Mouse (Mus musculus) CH12.LX (cell line): ENCODE measurements around the gene Thsd4. TPM values are rescaled to one million over a fixed set of nuclear protein-coding genes. Genes with fewer than 3 reads are reported as not detected.

Source experiments
- DNase-seq: peaks from one replicate; pipeline ENCODE4 v3.0.0-alpha.2; 2013; ENCODE audit errors: extremely low read depth
- H3K27ac ChIP-seq: 2 replicates; pipeline ENCODE4 v1.5.1; 2012; ENCODE audit warnings: low read depth, mild to moderate bottlenecking, control low read depth, moderate library complexity; ENCODE audit not compliant: insufficient read depth
- H3K27me3 ChIP-seq: replicated peaks from 2 replicates; pipeline ENCODE3; 2012; ENCODE audit warnings: inconsistent platforms
- H3K36me3 ChIP-seq, 2 experiments: replicated peaks in 1 of 2; 2 replicates each; pipeline versions ENCODE3 to v1.6.1; 2012; ENCODE audit warnings: inconsistent platforms in 1 of 2, low read length in 1 of 2, mild to moderate bottlenecking in 1 of 2, mixed read lengths in 1 of 2, moderate library complexity in 1 of 2; ENCODE audit not compliant: control insufficient read depth in 1 of 2, insufficient read depth in 1 of 2
- H3K4me1 ChIP-seq, 2 experiments: 2 replicates each; pipeline ENCODE4 v1.6.1; 2012; ENCODE audit warnings: inconsistent platforms in 1 of 2, moderate library complexity in 1 of 2; ENCODE audit not compliant: insufficient read depth in 2 of 2, control insufficient read depth in 1 of 2
- H3K4me2 ChIP-seq: 2 replicates; pipeline ENCODE4 v1.6.1; 2012; ENCODE audit warnings: low read depth, mild to moderate bottlenecking, control low read depth; ENCODE audit not compliant: poor library complexity, insufficient read depth, severe bottlenecking
- H3K4me3 ChIP-seq, 3 experiments: fragments of 150-350 bp in 1 of 3; sonication (generic) in 1 of 3; replicated peaks in 1 of 3; 2 replicates each; pipeline versions ENCODE3 to v1.5.1; 2011 to 2012; ENCODE audit warnings: low read depth in 2 of 3, low read length in 2 of 3, mild to moderate bottlenecking in 2 of 3, moderate library complexity in 2 of 3, control low read depth in 1 of 3, improper control_type of control experiment in 1 of 3, inconsistent platforms in 1 of 3, mixed read lengths in 1 of 3; ENCODE audit not compliant: poor library complexity in 1 of 3
- H3K79me2 ChIP-seq: replicated peaks from 2 replicates; pipeline ENCODE4 v1.6.1; 2012; ENCODE audit warnings: mild to moderate bottlenecking, moderate library complexity; ENCODE audit not compliant: control insufficient read depth, poor library complexity, insufficient read depth, severe bottlenecking; ENCODE audit errors: extremely low read depth
- H3K9ac ChIP-seq: 2 replicates; pipeline ENCODE4 v1.6.1; 2012; ENCODE audit warnings: low read depth, mild to moderate bottlenecking, control low read depth, moderate library complexity; ENCODE audit not compliant: insufficient read depth
- H3K9me3 ChIP-seq: replicated peaks from 2 replicates; pipeline ENCODE3; 2012; ENCODE audit warnings: low read length, inconsistent platforms, mixed read lengths
- BHLHE40 ChIP-seq: IDR thresholded peaks from 2 replicates; pipeline ENCODE4 v1.6.1; 2011; ENCODE audit warnings: mild to moderate bottlenecking, low read depth, low read length, improper control_type of control experiment
- CHD1 ChIP-seq: IDR thresholded peaks from 2 replicates; pipeline ENCODE4 v1.6.1; 2012; ENCODE audit warnings: low read depth, low read length, improper control_type of control experiment, inconsistent platforms
- CHD2 ChIP-seq: IDR thresholded peaks from 2 replicates; pipeline ENCODE4 v1.6.1; 2011; ENCODE audit warnings: low read length, improper control_type of control experiment
- CTCF ChIP-seq, 2 experiments: IDR thresholded peaks in 1 of 2; conservative IDR thresholded peaks in 1 of 2; 2 replicates each; pipeline ENCODE4 v1.5.1; 2011 to 2012; ENCODE audit warnings: low read depth in 2 of 2, low read length in 2 of 2, improper control_type of control experiment in 1 of 2, inconsistent platforms in 1 of 2, mild to moderate bottlenecking in 1 of 2, moderate library complexity in 1 of 2
- E2F4 ChIP-seq: IDR thresholded peaks from 2 replicates; pipeline ENCODE4 v1.6.1; 2011; ENCODE audit warnings: low read depth, low read length, improper control_type of control experiment; ENCODE audit not compliant: insufficient replicate concordance
- ELF1 ChIP-seq: IDR thresholded peaks from 2 replicates; pipeline ENCODE4 v1.6.1; 2014; ENCODE audit warnings: low read depth, mild to moderate bottlenecking, inconsistent platforms, low read length, improper control_type of control experiment
- EP300 ChIP-seq: IDR thresholded peaks from 2 replicates; pipeline ENCODE4 v1.6.1; 2011; ENCODE audit warnings: low read length, improper control_type of control experiment
- GABPA ChIP-seq: IDR thresholded peaks from 2 replicates; pipeline ENCODE4 v1.6.1; 2012; ENCODE audit warnings: low read depth, low read length, improper control_type of control experiment, inconsistent platforms; ENCODE audit not compliant: insufficient replicate concordance
- HCFC1 ChIP-seq: IDR thresholded peaks from 2 replicates; pipeline ENCODE4 v1.6.1; 2012; ENCODE audit warnings: low read depth, mild to moderate bottlenecking, inconsistent platforms, low read length, improper control_type of control experiment
- IRF4 ChIP-seq: IDR thresholded peaks from 2 replicates; pipeline ENCODE4 v1.6.1; 2014; ENCODE audit warnings: low read depth, mild to moderate bottlenecking, inconsistent platforms, low read length, improper control_type of control experiment
- JUN ChIP-seq: IDR thresholded peaks from 2 replicates; pipeline ENCODE4 v1.6.1; 2011; ENCODE audit warnings: low read depth, mild to moderate bottlenecking, low read length, improper control_type of control experiment, moderate library complexity; ENCODE audit not compliant: insufficient read depth
- JUND ChIP-seq: conservative IDR thresholded peaks from 2 replicates; pipeline ENCODE4 v1.6.1; 2011; ENCODE audit warnings: low read depth, low read length, improper control_type of control experiment
- KAT2A ChIP-seq: IDR thresholded peaks from 2 replicates; pipeline ENCODE4 v1.6.1; 2012; ENCODE audit warnings: low read length, improper control_type of control experiment, inconsistent platforms; ENCODE audit not compliant: insufficient replicate concordance
- MAFK ChIP-seq: IDR thresholded peaks from 2 replicates; pipeline ENCODE4 v1.6.1; 2011; ENCODE audit warnings: low read length, improper control_type of control experiment; ENCODE audit not compliant: insufficient replicate concordance
- MAX ChIP-seq: IDR thresholded peaks from 2 replicates; pipeline ENCODE4 v1.6.1; 2011; ENCODE audit warnings: low read length, improper control_type of control experiment
- MEF2A ChIP-seq: IDR thresholded peaks from 2 replicates; pipeline ENCODE4 v1.6.1; 2014; ENCODE audit warnings: low read depth, mild to moderate bottlenecking, inconsistent platforms, low read length, improper control_type of control experiment, borderline replicate concordance
- MXI1 ChIP-seq: IDR thresholded peaks from 2 replicates; pipeline ENCODE4 v1.6.1; 2011; ENCODE audit warnings: mild to moderate bottlenecking, low read depth, low read length, improper control_type of control experiment
- MYC ChIP-seq: IDR thresholded peaks from 2 replicates; pipeline ENCODE4 v1.6.1; 2011; ENCODE audit warnings: low read depth, mild to moderate bottlenecking, improper control_type of control experiment, low read length
- NELFE ChIP-seq: IDR thresholded peaks from 2 replicates; pipeline ENCODE4 v1.6.1; 2011; ENCODE audit warnings: low read depth, low read length, improper control_type of control experiment
- NRF1 ChIP-seq: IDR thresholded peaks from 2 replicates; pipeline ENCODE4 v1.6.1; 2014; ENCODE audit warnings: low read depth, mild to moderate bottlenecking, inconsistent platforms, low read length, improper control_type of control experiment, moderate library complexity
- PAX5 ChIP-seq: IDR thresholded peaks from 2 replicates; pipeline ENCODE4 v1.6.1; 2012; ENCODE audit warnings: low read length, inconsistent platforms, mixed read lengths
- POLR2AphosphoS2 ChIP-seq: IDR thresholded peaks from 2 replicates; pipeline ENCODE4 v1.6.1; 2011; ENCODE audit warnings: low read depth, low read length, improper control_type of control experiment
- RCOR1 ChIP-seq: conservative IDR thresholded peaks from 2 replicates; pipeline ENCODE4 v1.6.1; 2012; ENCODE audit warnings: low read depth, mild to moderate bottlenecking, inconsistent platforms, low read length, improper control_type of control experiment
- SIN3A ChIP-seq: IDR thresholded peaks from 2 replicates; pipeline ENCODE4 v1.6.1; 2012; ENCODE audit warnings: low read length, improper control_type of control experiment, inconsistent platforms
- SMC3 ChIP-seq: IDR thresholded peaks from 2 replicates; pipeline ENCODE4 v1.6.1; 2011; ENCODE audit warnings: low read depth, low read length, improper control_type of control experiment
- TBP ChIP-seq: conservative IDR thresholded peaks from 2 replicates; pipeline ENCODE4 v1.6.1; 2011; ENCODE audit warnings: low read depth, low read length, improper control_type of control experiment
- TCF12 ChIP-seq: IDR thresholded peaks from 2 replicates; pipeline ENCODE4 v1.6.1; 2014; ENCODE audit warnings: low read depth, mild to moderate bottlenecking, inconsistent platforms, low read length, improper control_type of control experiment
- USF1 ChIP-seq: IDR thresholded peaks from 2 replicates; pipeline ENCODE4 v1.6.1; 2014; ENCODE audit warnings: low read depth, mild to moderate bottlenecking, inconsistent platforms, low read length, improper control_type of control experiment
- USF2 ChIP-seq: conservative IDR thresholded peaks from 2 replicates; pipeline ENCODE4 v1.6.1; 2011; ENCODE audit warnings: low read depth, low read length, improper control_type of control experiment
- ZC3H11A ChIP-seq: IDR thresholded peaks from 2 replicates; pipeline ENCODE4 v1.6.1; 2012; ENCODE audit warnings: low read depth, mild to moderate bottlenecking, inconsistent platforms, low read length, improper control_type of control experiment
- ZKSCAN1 ChIP-seq: IDR thresholded peaks from 2 replicates; pipeline ENCODE4 v1.6.1; 2012; ENCODE audit warnings: low read depth, inconsistent platforms, low read length, improper control_type of control experiment, borderline replicate concordance
- ZMIZ1 ChIP-seq: IDR thresholded peaks from 2 replicates; pipeline ENCODE4 v1.6.1; 2012; ENCODE audit warnings: low read depth, mild to moderate bottlenecking, inconsistent platforms, low read length, improper control_type of control experiment
- ZNF384 ChIP-seq: IDR thresholded peaks from 2 replicates; pipeline ENCODE4 v1.6.1; 2012; ENCODE audit warnings: low read depth, low read length, improper control_type of control experiment, inconsistent platforms
- dilution Hi-C: fragments of 300-500 bp; cut with MboI; formaldehyde crosslinking; loops from 2 replicates; pipeline ENCODE4 v1.14.3; 2020; ENCODE audit warnings: low sequenced_read_pairs; ENCODE audit not compliant: extremely low pct_unique_long_range_greater_than_20kb, extremely low pct_ligation_motif_present
- in situ Hi-C: fragments of 300-500 bp; cut with MboI; formaldehyde crosslinking; loops from 3 replicates; pipeline ENCODE4 v1.14.3; 2019; ENCODE audit warnings: low sequenced_read_pairs, low pct_ligation_motif_present, low pct_unique_long_range_greater_than_20kb, mixed read lengths
- polyA plus RNA-seq: library from polyadenylated mRNA; unstranded; fragments of >175 nt; gene quantifications from 2 replicates; pipeline ENCODE4 v1.2.1, GENCODE M21; 2012; ENCODE audit warnings: low read depth; ENCODE audit not compliant: insufficient read length
- total RNA-seq, 2 experiments: library from RNA; depleted of rRNA; stranded (reverse); fragments of 300-350 nt in 1 of 2; fragments of >200 nt in 1 of 2; gene quantifications; 2 replicates each; pipeline ENCODE4 v1.2.3; 2012 to 2014

Thsd4 gene
- total and polyA plus RNA-seq, 3 experiments = not detected

DNA sequence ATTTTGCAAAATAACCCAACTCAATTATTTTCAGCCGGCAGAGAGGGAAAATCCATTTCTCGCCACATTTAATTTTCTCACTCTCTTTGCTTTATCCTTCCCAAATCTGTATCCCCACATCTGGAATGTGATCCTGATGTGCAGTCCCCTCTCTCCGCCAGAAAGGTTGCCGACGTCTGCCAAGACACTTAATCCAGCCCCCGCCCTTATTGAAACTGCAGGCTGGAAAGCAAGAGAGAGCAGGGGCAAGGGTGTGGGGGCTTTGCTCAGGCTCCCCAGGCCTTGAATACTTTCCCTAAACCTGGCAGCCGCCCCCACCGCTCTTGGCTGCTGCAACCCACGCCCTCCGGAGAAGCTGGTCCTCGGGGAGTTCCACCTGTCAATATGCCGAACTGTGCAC, 233.1 kb downstream of the Thsd4 start:
- H3K4me1 ChIP-seq = peaks cover 0 to 35% of the 10 kb centered on the region in 2 experiments; a peak in 2 of 4 replicates
- H3K79me2 ChIP-seq = no peaks in the 10 kb centered on the region
- H3K36me3 ChIP-seq = no peaks in the 10 kb centered on the region
- in situ Hi-C loops (no loop called here), dilution Hi-C loops (no loop called here)
- H3K4me2 ChIP-seq = no peak overlapping the region
- no peaks in the 10 kb centered on the region for H3K27me3 ChIP-seq
- H3K4me3 ChIP-seq = no peak overlapping the region
- H3K9me3 ChIP-seq = peaks cover 2% of the 10 kb centered on the region
- TF ChIP-seq MXI1 (no peak), CHD2 (no peak), CTCF (conservative IDR thresholded peaks at IDR 0.05 in 1 of 2, IDR thresholded peaks at IDR 0.05 in 1 of 2; ENCODE audit: low read depth in 2 of 2, low read length in 2 of 2) (no peak), POLR2AphosphoS2 (no peak), KAT2A (no peak), BHLHE40 (no peak), NRF1 (no peak), ZKSCAN1 (no peak), USF2 (no peak), ZNF384 (no peak), CHD1 (no peak), JUN (no peak), GABPA (no peak), PAX5 (no peak), ZC3H11A (no peak), USF1 (no peak), IRF4 (no peak), SIN3A (no peak), E2F4 (no peak), SMC3 (no peak)
- H3K9ac ChIP-seq = no peak overlapping the region
- no peak for DNase-seq
- no peak overlapping the region for H3K27ac ChIP-seq

DNA sequence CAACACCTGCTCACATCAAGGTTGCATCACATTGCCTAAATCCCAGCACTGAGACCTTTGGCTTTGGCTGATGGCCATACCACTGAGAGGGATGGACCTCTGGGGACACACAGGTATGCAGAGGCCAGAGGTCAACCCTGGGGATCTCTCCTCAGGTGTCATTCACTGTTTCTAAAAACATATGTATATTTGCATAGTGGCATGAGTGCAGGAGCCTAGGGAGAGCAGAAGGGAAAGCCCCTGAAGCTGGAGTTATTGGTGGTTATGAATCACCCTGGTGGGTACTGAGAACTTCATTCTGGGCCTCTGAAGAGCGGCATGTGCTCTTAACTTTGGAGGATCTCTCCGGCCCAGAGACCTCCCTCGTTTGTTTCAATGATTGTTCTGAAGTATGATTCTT, 235.5 kb downstream of the Thsd4 start:
- dilution Hi-C loops = no loop called here
- Histone ChIP-seq H3K36me3 (no peaks in the 10 kb centered on the region), H3K27me3 (no peaks in the 10 kb centered on the region), H3K4me3 (no peak overlapping the region), H3K27ac (no peak overlapping the region), H3K9me3 (peaks cover 2% of the 10 kb centered on the region), H3K4me1 (peaks cover 0 to 37% of the 10 kb centered on the region in 2 experiments; a peak in 2 of 4 replicates), H3K9ac (no peak overlapping the region), H3K79me2 (no peaks in the 10 kb centered on the region), H3K4me2 (no peak overlapping the region)
- in situ Hi-C loops = no loop called here
- peak; percentile 49 for DNase-seq
- TF ChIP-seq PAX5 = no peak
- TF ChIP-seq TCF12 = no peak
- no peak for TF ChIP-seq CHD2
- no peak for TF ChIP-seq ELF1
- TF ChIP-seq MXI1 = no peak
- TF ChIP-seq MAX = no peak
- no peak for TF ChIP-seq CHD1
- no peak for TF ChIP-seq SIN3A
- no peak for TF ChIP-seq POLR2AphosphoS2
- no peak for TF ChIP-seq MYC
- no peak for TF ChIP-seq RCOR1
- TF ChIP-seq MAFK = no peak
- TF ChIP-seq NELFE = no peak
- TF ChIP-seq GABPA = no peak
- no peak for TF ChIP-seq ZC3H11A
- no peak for TF ChIP-seq ZMIZ1
- 0 out of 2 replicates have a peak, but pooled peaks have one; percentile 11 for TF ChIP-seq JUND
- TF ChIP-seq USF1 = no peak
- TF ChIP-seq EP300 = peak; percentile 65; the same call in 1 of the 2 replicates
- no peak for TF ChIP-seq TBP
- TF ChIP-seq BHLHE40 = peak; percentile 59
- TF ChIP-seq MEF2A = 0 out of 2 replicates have a peak, but pooled peaks have one; percentile 23
- no peak for TF ChIP-seq CTCF (conservative IDR thresholded peaks at IDR 0.05 in 1 of 2, IDR thresholded peaks at IDR 0.05 in 1 of 2; ENCODE audit: low read depth in 2 of 2, low read length in 2 of 2)
- no peak for TF ChIP-seq USF2
- TF ChIP-seq HCFC1 = no peak
